Mouse (Mus musculus) G1E (cell line): ENCODE data around the gene Lmod3.

Source experiments
- CTCF ChIP-seq: IDR thresholded peaks from 2 replicates; pipeline ENCODE4 v1.5.1; 2012; ENCODE audit warnings: low read depth, low read length, inconsistent platforms, mixed read lengths
- GATA1 ChIP-seq: IDR thresholded peaks from 2 replicates; pipeline ENCODE4 v1.6.1; 2012; ENCODE audit warnings: borderline replicate concordance, low read length, inconsistent platforms, mixed read lengths
- GATA2 ChIP-seq: IDR thresholded peaks from 2 replicates; pipeline ENCODE4 v1.6.1; 2012; ENCODE audit warnings: low read depth, low read length, inconsistent platforms, borderline replicate concordance
- TAL1 ChIP-seq: conservative IDR thresholded peaks from 2 replicates; pipeline ENCODE4 v1.6.1; 2012; ENCODE audit warnings: low read depth, low read length, inconsistent platforms, mixed read lengths

- TF ChIP-seq CTCF (no peak), GATA2 (no peak), GATA1 (no peak), TAL1 (no peak)
Observed at GRCm38 (mm10) chr6:97269596-97269995, 17.0 kb upstream of the Lmod3 start.
